Mouse (Mus musculus): Measurements from ENCODE around the gene Rnd2. TPM values are rescaled to one million over a fixed set of nuclear protein-coding genes. Genes with fewer than 3 reads are reported as not detected.

Gene Rnd2
- polyA plus RNA-seq (2017; shearing (Covaris generic)) = not detected

DNA sequence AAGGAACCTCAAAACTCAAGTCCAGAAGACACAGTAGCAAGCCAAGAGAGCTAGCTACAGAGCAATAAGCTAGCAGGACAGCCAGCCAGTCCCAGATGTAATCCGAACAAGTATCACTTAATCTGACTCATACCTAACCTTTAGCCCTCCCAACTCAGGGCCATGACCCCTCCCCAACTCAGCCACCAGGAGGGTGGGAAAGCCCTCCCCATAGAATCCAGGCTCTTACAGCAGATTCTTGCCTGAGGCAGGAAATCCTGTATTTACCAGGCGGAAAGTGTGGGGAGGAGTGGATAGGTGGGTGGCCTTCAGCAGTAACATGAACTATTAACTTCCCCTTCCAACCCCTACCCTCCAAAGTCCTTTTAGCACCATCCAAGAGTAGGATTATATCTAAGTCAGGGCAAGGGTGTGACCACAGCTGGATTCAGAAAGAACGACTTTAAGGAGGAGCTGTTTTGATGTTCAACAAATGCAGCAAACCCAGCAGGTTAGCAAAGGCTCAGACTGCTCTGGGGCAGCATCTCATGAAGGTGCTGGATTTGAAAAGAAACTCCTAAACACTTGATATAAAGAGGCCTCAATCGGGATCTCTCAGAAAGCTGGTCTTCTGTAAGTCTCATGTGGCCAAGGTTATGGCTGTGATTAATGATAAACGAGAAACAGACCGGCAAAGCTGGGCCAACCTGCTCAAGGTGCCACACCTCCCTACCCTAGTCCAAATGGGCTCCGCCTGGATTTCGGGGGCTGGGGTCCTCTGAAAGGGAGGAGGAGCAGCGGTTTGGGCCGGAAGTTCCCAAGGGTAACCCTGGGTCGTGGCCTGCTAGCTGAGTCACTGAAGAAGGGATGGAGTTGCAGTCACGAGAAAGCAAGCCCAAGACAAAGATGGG lies at the start of gene Rnd2:
TSS of gene Rnd2 (plus strand) at position 789 of the 890 bp plus-strand sequence.

DNA sequence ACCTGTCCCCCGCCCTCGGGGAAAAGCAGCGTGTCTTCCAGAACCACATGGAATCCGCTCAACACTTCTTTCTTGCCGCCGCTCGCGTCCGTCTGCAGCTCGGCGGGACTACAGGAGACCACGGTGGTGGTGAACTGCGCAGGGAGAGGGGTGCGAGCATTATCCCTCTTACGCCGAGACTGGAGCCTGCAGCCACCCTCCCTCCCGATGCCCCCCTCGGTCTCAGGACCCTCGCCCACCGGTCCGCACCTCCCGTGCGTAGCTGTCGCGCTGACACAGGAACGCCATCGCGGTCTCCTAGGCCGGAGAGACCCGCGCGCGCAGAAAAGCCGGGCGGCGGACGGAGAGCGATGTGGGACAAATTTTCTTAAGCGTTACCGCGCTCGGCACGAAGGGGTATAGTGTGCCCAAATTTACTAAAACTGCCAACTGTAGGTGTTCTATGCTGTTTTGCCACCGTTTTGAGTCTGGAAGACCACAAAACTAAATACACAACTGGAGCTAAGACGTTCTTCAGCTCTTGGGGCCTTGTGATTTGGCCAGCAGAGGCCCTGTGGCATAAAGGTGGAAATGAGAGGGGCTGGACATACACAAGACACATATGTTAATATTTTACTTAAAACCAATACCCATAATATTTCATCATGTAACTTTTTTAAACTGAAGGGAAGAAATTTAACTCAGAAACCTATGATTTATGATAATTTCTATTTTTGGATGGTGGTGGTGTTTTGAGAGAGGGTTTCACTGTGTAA lies 47.5 kb upstream of the Rnd2 start, which contains the start of gene Aarsd1:
TSS of gene Aarsd1 (minus strand) at position 515 of the 755 bp plus-strand sequence.

DNA sequence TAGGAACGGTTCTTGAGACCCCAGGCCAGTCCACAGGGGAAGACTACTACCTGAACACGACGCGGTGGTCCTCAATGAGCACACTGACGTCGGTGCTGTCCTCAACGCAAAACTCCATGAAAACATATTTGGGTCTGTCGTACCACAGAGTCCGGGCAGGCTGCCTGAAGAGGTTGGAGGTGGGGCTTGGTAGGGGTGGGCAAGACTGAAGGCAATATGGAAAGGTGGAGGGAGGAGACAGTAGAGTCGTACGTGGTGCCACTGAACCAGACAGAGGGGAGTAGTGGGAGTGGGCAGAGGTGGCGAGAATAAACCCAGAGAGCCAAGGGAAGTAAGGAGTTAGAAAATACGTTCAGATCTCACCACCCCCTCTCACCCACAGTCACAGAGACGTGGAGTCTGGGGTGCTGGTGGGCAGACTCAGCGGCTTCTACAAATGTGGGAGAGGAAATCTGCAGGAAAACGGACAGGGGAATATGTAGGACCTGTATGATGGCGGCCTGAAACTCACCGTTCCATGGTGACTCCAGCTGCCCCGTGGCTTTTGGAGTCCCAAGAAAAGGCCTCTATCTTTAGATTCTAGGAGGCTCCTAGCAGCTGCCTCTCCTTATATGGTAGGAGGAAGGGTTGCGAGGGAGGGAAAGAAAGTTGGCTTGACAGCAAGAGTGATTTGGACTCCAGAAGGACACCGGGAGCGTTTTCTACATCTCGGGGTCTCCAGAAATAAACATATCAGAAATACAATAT lies 40.5 kb upstream of the Rnd2 start, which contains the start of gene Gm27029:
TSS of gene Gm27029 (minus strand) at position 692 of the 747 bp plus-strand sequence.

DNA sequence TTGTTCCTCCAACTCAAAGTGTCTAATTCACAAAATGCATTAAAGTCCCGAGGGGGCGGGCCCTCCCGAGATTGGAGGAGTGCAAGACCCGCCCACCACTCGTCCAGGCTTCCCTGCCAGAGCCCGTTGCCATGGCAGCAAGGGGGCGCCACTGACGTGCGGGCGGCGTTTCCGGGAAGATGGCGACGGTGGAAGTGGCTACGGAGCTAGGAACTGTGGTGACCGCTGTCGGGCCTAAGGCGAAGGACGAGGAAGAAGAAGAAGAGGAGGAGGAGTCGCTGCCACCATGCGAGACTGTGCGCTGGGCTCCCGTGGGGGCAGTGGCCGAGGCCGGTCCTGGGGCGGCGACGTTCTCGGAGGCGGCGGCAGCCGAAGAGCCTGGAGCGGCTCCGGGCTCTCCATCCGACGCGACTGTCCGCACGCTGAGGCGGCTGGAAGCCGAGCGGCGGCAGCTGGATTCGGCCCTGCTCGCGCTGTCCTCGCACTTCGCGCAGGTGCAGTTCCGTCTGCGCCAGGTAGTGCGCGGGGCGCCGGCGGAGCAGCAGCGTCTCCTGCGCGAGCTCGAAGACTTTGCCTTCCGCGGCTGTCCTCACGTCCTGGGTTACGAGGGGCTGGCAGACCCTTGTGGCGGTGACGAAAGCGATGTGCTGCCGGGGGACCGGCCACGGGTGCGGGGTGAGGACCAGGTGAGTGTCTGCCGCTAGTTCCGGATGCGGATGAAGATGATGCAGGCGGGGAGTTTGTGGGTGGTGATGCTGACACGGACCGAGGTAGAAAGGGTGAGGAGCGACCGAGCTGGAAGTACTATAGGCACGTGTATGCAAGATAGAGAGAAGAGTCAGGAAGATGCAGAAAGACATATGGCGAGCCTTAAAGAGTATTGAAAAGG lies 39.6 kb upstream of the Rnd2 start, which contains the start of the genes Rundc1 and Ptges3l:
TSS of gene Rundc1 (plus strand) at position 161 of the 889 bp plus-strand sequence.
TSS of gene Ptges3l (minus strand) at position 409 of the 889 bp plus-strand sequence.

GRCm38 (mm10) chr11:101442127-101442693 lies 22.6 kb upstream of the Rnd2 start, which contains the start of gene Rpl27:
Rpl27 (plus strand) TSS chr11:101442298.

GRCm38 (mm10) chr11:101448274-101448746 lies 16.5 kb upstream of the Rnd2 start, which contains the start of gene Ifi35:
Ifi35 (plus strand) TSS chr11:101448407.

DNA sequence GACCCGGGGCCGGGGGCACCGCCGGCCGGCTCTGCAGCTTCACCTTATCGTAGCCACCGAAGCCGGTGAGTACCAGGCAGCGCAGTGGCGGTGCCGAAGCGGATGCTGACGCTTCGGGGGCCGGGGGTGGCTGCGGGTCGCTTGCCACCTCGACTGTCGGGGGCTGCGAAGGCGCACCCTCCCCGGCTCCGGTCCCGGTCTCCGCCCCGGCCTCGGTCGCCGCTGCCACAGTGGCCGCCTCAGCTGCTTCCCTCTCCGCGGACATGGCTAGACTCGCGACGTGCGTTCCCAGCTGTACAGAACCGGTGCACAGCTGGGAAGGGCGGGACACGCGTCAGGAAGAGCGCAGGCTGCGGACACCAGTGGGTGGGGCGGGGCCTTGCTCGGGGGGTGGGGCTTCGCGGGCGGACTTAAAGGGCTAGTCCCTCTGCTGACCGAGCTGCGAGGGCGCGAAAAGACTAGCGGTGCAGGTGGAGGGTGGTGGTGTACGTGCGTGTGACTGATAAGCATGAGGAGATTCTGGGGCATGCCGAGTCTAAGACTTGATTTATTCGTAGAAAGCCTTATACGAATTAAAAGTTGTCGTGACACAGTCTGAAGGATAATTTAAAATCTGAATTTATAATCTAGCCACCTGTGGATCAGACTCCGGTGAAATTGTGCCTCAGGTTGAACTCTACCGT lies 1.2 kb downstream of the Rnd2 start, which contains the start of gene Vat1:
TSS of gene Vat1 (minus strand) at position 362 of the 683 bp plus-strand sequence.

Other genes starting within 250 kb of the Rnd2 start
- 98.0 TPM for gene Ezh1, start 238.5 kb upstream of the Rnd2 start, polyA plus RNA-seq (2017; shearing (Covaris generic))
- gene Ramp2, start 219.0 kb upstream of the Rnd2 start, polyA plus RNA-seq (2017; shearing (Covaris generic)) = 0.36 TPM
- 178 TPM for gene Vps25, start 211.3 kb upstream of the Rnd2 start, polyA plus RNA-seq (2017; shearing (Covaris generic))
- 6.2 TPM for gene Wnk4, start 204.4 kb upstream of the Rnd2 start, polyA plus RNA-seq (2017; shearing (Covaris generic))
- gene Cntd1, start 186.0 kb upstream of the Rnd2 start, polyA plus RNA-seq (2017; shearing (Covaris generic)) = 0.33 TPM
- gene Coa3, start 185.9 kb upstream of the Rnd2 start, polyA plus RNA-seq (2017; shearing (Covaris generic)) = 134 TPM
- 232 TPM for gene Becn1, start 162.7 kb upstream of the Rnd2 start, polyA plus RNA-seq (2017; shearing (Covaris generic))
- 93.7 TPM for gene Psme3, start 148.8 kb upstream of the Rnd2 start, polyA plus RNA-seq (2017; shearing (Covaris generic))
- 3.4 TPM for gene Aoc2, start 139.9 kb upstream of the Rnd2 start, polyA plus RNA-seq (2017; shearing (Covaris generic))
- not detected for gene Aoc3, start 134.4 kb upstream of the Rnd2 start, polyA plus RNA-seq (2017; shearing (Covaris generic))
- gene G6pc, start 97.4 kb upstream of the Rnd2 start, polyA plus RNA-seq (2017; shearing (Covaris generic)) = not detected
- gene Aarsd1, start 47.4 kb upstream of the Rnd2 start, polyA plus RNA-seq (2017; shearing (Covaris generic)) = 51.8 TPM
- 2.4 TPM for gene Gm27029, start 40.2 kb upstream of the Rnd2 start, polyA plus RNA-seq (2017; shearing (Covaris generic))
- gene Rundc1, start 39.9 kb upstream of the Rnd2 start, polyA plus RNA-seq (2017; shearing (Covaris generic)) = 7.5 TPM
- gene Ptges3l, start 39.7 kb upstream of the Rnd2 start, polyA plus RNA-seq (2017; shearing (Covaris generic)) = 0.94 TPM
- 395 TPM for gene Rpl27, start 22.7 kb upstream of the Rnd2 start, polyA plus RNA-seq (2017; shearing (Covaris generic))
- gene Ifi35, start 16.6 kb upstream of the Rnd2 start, polyA plus RNA-seq (2017; shearing (Covaris generic)) = 215 TPM
- 0.38 TPM for gene Vat1, start 1.2 kb downstream of the Rnd2 start, polyA plus RNA-seq (2017; shearing (Covaris generic))
- gene Brca1, start 87.0 kb downstream of the Rnd2 start, polyA plus RNA-seq (2017; shearing (Covaris generic)) = 3.9 TPM
- gene Nbr1, start 87.2 kb downstream of the Rnd2 start, polyA plus RNA-seq (2017; shearing (Covaris generic)) = 127 TPM
- gene Tmem106a, start 117.2 kb downstream of the Rnd2 start, polyA plus RNA-seq (2017; shearing (Covaris generic)) = 11.4 TPM
- not detected for gene Gm11634, start 134.3 kb downstream of the Rnd2 start, polyA plus RNA-seq (2017; shearing (Covaris generic))
- gene Rdm1, start 162.2 kb downstream of the Rnd2 start, polyA plus RNA-seq (2017; shearing (Covaris generic)) = 74.8 TPM
- 2.1 TPM for gene Arl4d, start 200.5 kb downstream of the Rnd2 start, polyA plus RNA-seq (2017; shearing (Covaris generic))

Measured in CD4-positive, CD25-positive, alpha-beta regulatory T cell, adult 9 weeks (primary cell).